Mouse (Mus musculus) CH12.LX (cell line): Measurements from ENCODE around the gene Rtn3. TPM values are rescaled to one million over a fixed set of nuclear protein-coding genes. Genes with fewer than 3 reads are reported as not detected.

Source experiments
- DNase-seq: peaks from one replicate; pipeline ENCODE4 v3.0.0-alpha.2; 2013; ENCODE audit errors: extremely low read depth
- H3K27ac ChIP-seq: 2 replicates; pipeline ENCODE4 v1.5.1; 2012; ENCODE audit warnings: low read depth, mild to moderate bottlenecking, control low read depth, moderate library complexity; ENCODE audit not compliant: insufficient read depth
- H3K27me3 ChIP-seq: replicated peaks from 2 replicates; pipeline ENCODE3; 2012; ENCODE audit warnings: inconsistent platforms
- H3K36me3 ChIP-seq, 2 experiments: replicated peaks in 1 of 2; 2 replicates each; pipeline versions ENCODE3 to v1.6.1; 2012; ENCODE audit warnings: inconsistent platforms in 1 of 2, low read length in 1 of 2, mild to moderate bottlenecking in 1 of 2, mixed read lengths in 1 of 2, moderate library complexity in 1 of 2; ENCODE audit not compliant: control insufficient read depth in 1 of 2, insufficient read depth in 1 of 2
- H3K4me1 ChIP-seq, 2 experiments: 2 replicates each; pipeline ENCODE4 v1.6.1; 2012; ENCODE audit warnings: inconsistent platforms in 1 of 2, moderate library complexity in 1 of 2; ENCODE audit not compliant: insufficient read depth in 2 of 2, control insufficient read depth in 1 of 2
- H3K4me2 ChIP-seq: 2 replicates; pipeline ENCODE4 v1.6.1; 2012; ENCODE audit warnings: low read depth, mild to moderate bottlenecking, control low read depth; ENCODE audit not compliant: poor library complexity, insufficient read depth, severe bottlenecking
- H3K4me3 ChIP-seq, 3 experiments: fragments of 150-350 bp in 1 of 3; sonication (generic) in 1 of 3; replicated peaks in 1 of 3; 2 replicates each; pipeline versions ENCODE3 to v1.5.1; 2011 to 2012; ENCODE audit warnings: low read depth in 2 of 3, low read length in 2 of 3, mild to moderate bottlenecking in 2 of 3, moderate library complexity in 2 of 3, control low read depth in 1 of 3, improper control_type of control experiment in 1 of 3, inconsistent platforms in 1 of 3, mixed read lengths in 1 of 3; ENCODE audit not compliant: poor library complexity in 1 of 3
- H3K79me2 ChIP-seq: replicated peaks from 2 replicates; pipeline ENCODE4 v1.6.1; 2012; ENCODE audit warnings: mild to moderate bottlenecking, moderate library complexity; ENCODE audit not compliant: control insufficient read depth, poor library complexity, insufficient read depth, severe bottlenecking; ENCODE audit errors: extremely low read depth
- H3K9ac ChIP-seq: 2 replicates; pipeline ENCODE4 v1.6.1; 2012; ENCODE audit warnings: low read depth, mild to moderate bottlenecking, control low read depth, moderate library complexity; ENCODE audit not compliant: insufficient read depth
- H3K9me3 ChIP-seq: replicated peaks from 2 replicates; pipeline ENCODE3; 2012; ENCODE audit warnings: low read length, inconsistent platforms, mixed read lengths
- CHD2 ChIP-seq: IDR thresholded peaks from 2 replicates; pipeline ENCODE4 v1.6.1; 2011; ENCODE audit warnings: low read length, improper control_type of control experiment
- CTCF ChIP-seq, 2 experiments: IDR thresholded peaks in 1 of 2; conservative IDR thresholded peaks in 1 of 2; 2 replicates each; pipeline ENCODE4 v1.5.1; 2011 to 2012; ENCODE audit warnings: low read depth in 2 of 2, low read length in 2 of 2, improper control_type of control experiment in 1 of 2, inconsistent platforms in 1 of 2, mild to moderate bottlenecking in 1 of 2, moderate library complexity in 1 of 2
- EP300 ChIP-seq: IDR thresholded peaks from 2 replicates; pipeline ENCODE4 v1.6.1; 2011; ENCODE audit warnings: low read length, improper control_type of control experiment
- JUND ChIP-seq: conservative IDR thresholded peaks from 2 replicates; pipeline ENCODE4 v1.6.1; 2011; ENCODE audit warnings: low read depth, low read length, improper control_type of control experiment
- MAFK ChIP-seq: IDR thresholded peaks from 2 replicates; pipeline ENCODE4 v1.6.1; 2011; ENCODE audit warnings: low read length, improper control_type of control experiment; ENCODE audit not compliant: insufficient replicate concordance
- MXI1 ChIP-seq: IDR thresholded peaks from 2 replicates; pipeline ENCODE4 v1.6.1; 2011; ENCODE audit warnings: mild to moderate bottlenecking, low read depth, low read length, improper control_type of control experiment
- NRF1 ChIP-seq: IDR thresholded peaks from 2 replicates; pipeline ENCODE4 v1.6.1; 2014; ENCODE audit warnings: low read depth, mild to moderate bottlenecking, inconsistent platforms, low read length, improper control_type of control experiment, moderate library complexity
- PAX5 ChIP-seq: IDR thresholded peaks from 2 replicates; pipeline ENCODE4 v1.6.1; 2012; ENCODE audit warnings: low read length, inconsistent platforms, mixed read lengths
- POLR2A ChIP-seq: IDR thresholded peaks from 2 replicates; pipeline ENCODE4 v1.6.1; 2011; ENCODE audit warnings: low read depth, mild to moderate bottlenecking, improper control_type of control experiment, low read length
- RCOR1 ChIP-seq: conservative IDR thresholded peaks from 2 replicates; pipeline ENCODE4 v1.6.1; 2012; ENCODE audit warnings: low read depth, mild to moderate bottlenecking, inconsistent platforms, low read length, improper control_type of control experiment
- UBTF ChIP-seq: IDR thresholded peaks from 2 replicates; pipeline ENCODE4 v1.6.1; 2012; ENCODE audit warnings: low read depth, mild to moderate bottlenecking, inconsistent platforms, low read length, improper control_type of control experiment, moderate library complexity
- ZMIZ1 ChIP-seq: IDR thresholded peaks from 2 replicates; pipeline ENCODE4 v1.6.1; 2012; ENCODE audit warnings: low read depth, mild to moderate bottlenecking, inconsistent platforms, low read length, improper control_type of control experiment
- dilution Hi-C: fragments of 300-500 bp; cut with MboI; formaldehyde crosslinking; loops from 2 replicates; pipeline ENCODE4 v1.14.3; 2020; ENCODE audit warnings: low sequenced_read_pairs; ENCODE audit not compliant: extremely low pct_unique_long_range_greater_than_20kb, extremely low pct_ligation_motif_present
- in situ Hi-C: fragments of 300-500 bp; cut with MboI; formaldehyde crosslinking; loops from 3 replicates; pipeline ENCODE4 v1.14.3; 2019; ENCODE audit warnings: low sequenced_read_pairs, low pct_ligation_motif_present, low pct_unique_long_range_greater_than_20kb, mixed read lengths
- polyA plus RNA-seq: library from polyadenylated mRNA; unstranded; fragments of >175 nt; gene quantifications from 2 replicates; pipeline ENCODE4 v1.2.1, GENCODE M21; 2012; ENCODE audit warnings: low read depth; ENCODE audit not compliant: insufficient read length
- total RNA-seq, 2 experiments: library from RNA; depleted of rRNA; stranded (reverse); fragments of 300-350 nt in 1 of 2; fragments of >200 nt in 1 of 2; gene quantifications; 2 replicates each; pipeline ENCODE4 v1.2.3; 2012 to 2014

Gene Rtn3
- total and polyA plus RNA-seq, 3 experiments, result 32.7 to 102 (median 39.1) TPM

DNA sequence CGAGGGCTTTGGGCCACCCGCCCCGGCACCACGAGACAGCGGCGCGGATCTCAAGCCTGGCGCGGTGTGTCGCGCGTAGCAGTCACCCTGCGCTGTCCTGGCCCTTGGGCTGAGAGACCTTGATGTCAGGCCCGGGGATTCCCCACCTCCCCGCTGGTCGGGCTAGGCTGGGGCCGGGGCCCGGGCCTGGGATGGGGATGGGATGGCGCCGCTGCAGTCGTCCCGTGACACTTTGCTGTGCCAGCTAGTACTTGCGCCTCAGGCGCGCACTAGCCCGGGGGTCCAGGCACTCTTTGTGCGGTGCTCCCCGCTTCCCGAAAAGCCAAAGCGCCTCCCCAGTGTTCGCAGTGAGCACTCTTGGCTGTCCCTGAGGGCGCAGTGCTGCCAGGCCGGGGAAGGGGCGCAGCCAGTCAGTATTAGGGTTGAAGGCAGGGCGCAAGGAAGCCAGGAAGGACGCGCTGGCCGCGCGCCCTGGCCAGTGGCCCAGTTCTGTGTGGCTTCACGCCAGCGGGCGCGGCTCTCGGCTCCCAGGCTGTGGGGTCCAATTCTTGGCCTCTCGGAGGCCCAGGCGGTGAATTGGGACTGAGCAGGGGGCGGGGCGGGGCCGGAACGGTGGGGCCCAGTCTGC, 59.9 kb downstream of the Rtn3 start:
- no peak overlapping the region for H3K27ac ChIP-seq
- H3K36me3 ChIP-seq, result peaks cover 48 to 67% of the 10 kb centered on the region in 2 experiments
- dilution Hi-C loops, result no loop called here
- peaks cover 14% of the 10 kb centered on the region for H3K9me3 ChIP-seq
- no peak overlapping the region for H3K4me2 ChIP-seq
- peaks cover 11 to 72% of the 10 kb centered on the region in 2 experiments for H3K4me1 ChIP-seq
- no peak for TF ChIP-seq MAFK
- no peak for TF ChIP-seq POLR2A
- no peak for TF ChIP-seq RCOR1
- no peak for TF ChIP-seq JUND
- no peak for TF ChIP-seq CTCF (conservative IDR thresholded peaks at IDR 0.05 in 1 of 2, IDR thresholded peaks at IDR 0.05 in 1 of 2; ENCODE audit: low read depth in 2 of 2, low read length in 2 of 2)
- H3K4me3 ChIP-seq, result no peak overlapping the region
- DNase-seq, result no peak
- peaks cover 11% of the 10 kb centered on the region for H3K79me2 ChIP-seq
- H3K27me3 ChIP-seq, result no peaks in the 10 kb centered on the region
- no peak overlapping the region for H3K9ac ChIP-seq
- in situ Hi-C loops, result loop anchor here (25.0 kb wide), 1 partner anchor 361 kb away; the partner anchor contains the start of gene Macrod1

DNA sequence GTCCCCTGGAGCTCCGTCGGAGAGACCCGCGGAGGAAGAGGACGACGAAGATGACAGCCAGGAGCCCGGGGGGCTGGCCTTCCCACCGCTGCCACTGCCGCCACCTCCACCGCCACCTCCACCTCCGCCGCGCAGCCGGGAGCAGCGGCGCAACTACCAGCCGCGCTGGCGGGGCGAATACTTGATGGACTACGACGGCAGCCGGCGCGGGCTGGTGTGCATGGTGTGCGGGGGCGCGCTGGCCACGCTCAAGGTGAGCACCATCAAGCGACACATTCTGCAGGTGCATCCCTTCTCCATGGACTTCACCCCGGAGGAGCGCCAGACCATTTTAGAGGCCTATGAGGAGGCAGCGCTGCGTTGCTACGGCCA, 60.4 kb downstream of the Rtn3 start:
- H3K9ac ChIP-seq, result no peak overlapping the region
- no peaks in the 10 kb centered on the region for H3K27me3 ChIP-seq
- H3K4me2 ChIP-seq, result no peak overlapping the region
- peaks cover 44 to 62% of the 10 kb centered on the region in 2 experiments for H3K36me3 ChIP-seq
- in situ Hi-C loops, result loop anchor here (25.0 kb wide), 1 partner anchor 360 kb away; the partner anchor contains the start of gene Macrod1
- no peak overlapping the region for H3K27ac ChIP-seq
- peaks cover 14% of the 10 kb centered on the region for H3K9me3 ChIP-seq
- no peak for DNase-seq
- dilution Hi-C loops, result no loop called here
- no peak overlapping the region for H3K4me3 ChIP-seq
- peaks cover 13% of the 10 kb centered on the region for H3K79me2 ChIP-seq
- TF ChIP-seq UBTF, result no peak
- TF ChIP-seq NRF1, result no peak
- no peak for TF ChIP-seq MXI1
- TF ChIP-seq PAX5, result no peak
- no peak for TF ChIP-seq CHD2
- no peak for TF ChIP-seq EP300
- TF ChIP-seq ZMIZ1, result no peak
- peaks cover 11 to 72% of the 10 kb centered on the region in 2 experiments for H3K4me1 ChIP-seq
